Mouse (Mus musculus) kidney, postnatal 0 days (tissue): ENCODE results near the gene Alox8. TPM values are rescaled to one million over a fixed set of nuclear protein-coding genes. Genes with fewer than 3 reads are reported as not detected.

Experiments
- ATAC-seq: fragments of 200-750 bp; cut with Nextera tagmentation; replicated peaks from 2 replicates; pipeline ENCODE4 v1.8.0; 2017; ENCODE audit warnings: low read depth, moderate number of reproducible peaks, moderate TSS enrichment, moderate library complexity; ENCODE audit not compliant: low FRiP score
- DNase-seq: peaks from one replicate; pipeline ENCODE4 v3.0.0-alpha.2; 2016; ENCODE audit warnings: low spot score
- H3K27ac ChIP-seq: fragments of 300-500 bp; sonication (generic); 2 replicates; pipeline ENCODE4 v1.5.1; 2014; ENCODE audit warnings: mild to moderate bottlenecking
- H3K27me3 ChIP-seq: fragments of 300-500 bp; sonication (generic); 2 replicates; pipeline ENCODE4 v1.6.1; 2014; ENCODE audit warnings: low read length, mixed read lengths; ENCODE audit not compliant: insufficient read depth
- H3K36me3 ChIP-seq: fragments of 300-500 bp; sonication (generic); 2 replicates; pipeline ENCODE4 v1.6.1; 2014; ENCODE audit warnings: low read length, mixed read lengths; ENCODE audit not compliant: insufficient read depth
- H3K4me1 ChIP-seq: fragments of 300-500 bp; sonication (generic); replicated peaks from 2 replicates; pipeline ENCODE4 v1.6.1; 2014; ENCODE audit warnings: antibody characterized with exemption, low read length, mixed read lengths; ENCODE audit not compliant: insufficient read depth
- H3K4me2 ChIP-seq: fragments of 300-500 bp; sonication (generic); 2 replicates; pipeline ENCODE4 v1.6.1; 2014; ENCODE audit warnings: mild to moderate bottlenecking, low read length, moderate library complexity, mixed read lengths
- H3K4me3 ChIP-seq: fragments of 300-500 bp; sonication (generic); replicated peaks from 2 replicates; pipeline ENCODE4 v1.5.1; 2014; ENCODE audit warnings: low read depth, low read length
- H3K9ac ChIP-seq: fragments of 300-500 bp; sonication (generic); 2 replicates; pipeline ENCODE4 v1.6.1; 2014; ENCODE audit warnings: low read depth, low read length
- H3K9me3 ChIP-seq: fragments of 300-500 bp; sonication (generic); replicated peaks from 2 replicates; pipeline ENCODE4 v1.6.1; 2016; ENCODE audit warnings: low read length, inconsistent platforms, mixed read lengths
- CTCF ChIP-seq: IDR thresholded peaks from 2 replicates; pipeline ENCODE4 v1.5.1; 2016; ENCODE audit warnings: antibody characterized with exemption, low read depth, mild to moderate bottlenecking, moderate library complexity
- WGBS: fragments of 180-500 bp; shearing (Covaris S2); extraction: QIAGEN DNeasy Blood & Tissue Kit; methylation state at CpG from one replicate; pipeline ENCODE4 v1.1.7; 2014; 5-methylcytosine and 5-hydroxymethylcytosine counted together
- polyA plus RNA-seq: library from polyadenylated mRNA; unstranded; fragments of >200 nt; fragmentation: Nextera tagmentation; extraction: Ambion mirVana; gene quantifications from 2 replicates; pipeline ENCODE4 v1.2.1, GENCODE M21; 2015

The Alox8 gene
- polyA plus RNA-seq, 1 experiment from 2014 or later: 0.61 TPM

DNA sequence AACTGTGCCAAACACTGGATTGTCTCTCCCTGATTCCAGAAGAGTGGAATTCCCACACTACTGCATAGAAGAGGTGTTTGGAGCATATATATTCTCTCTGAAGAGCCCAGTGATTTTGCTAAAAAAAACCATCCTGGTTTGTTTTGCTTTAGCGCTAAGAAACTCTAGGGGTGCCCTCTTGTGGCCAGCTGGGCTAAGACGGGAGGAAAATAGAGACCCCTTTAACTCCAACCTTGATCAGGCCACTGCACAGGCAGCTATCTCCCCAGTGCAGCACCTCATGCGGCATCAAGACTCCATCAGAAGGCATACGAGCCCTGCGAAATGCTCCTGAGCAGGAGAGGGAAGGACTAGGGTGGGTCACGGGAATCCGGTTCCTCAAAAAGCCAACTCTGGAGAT lies 47.2 kb downstream of the Alox8 start:
- ATAC-seq: no peak

GRCm38 (mm10) chr11:69149728-69150127 lies 47.9 kb downstream of the Alox8 start:
- Histone ChIP-seq H3K4me1 (no peaks in the 10 kb centered on the region), H3K4me2 (no peak overlapping the region), H3K9me3 (no peaks in the 10 kb centered on the region), H3K9ac (no peak overlapping the region), H3K27me3 (no peaks in the 10 kb centered on the region), H3K36me3 (no peaks in the 10 kb centered on the region), H3K4me3 (no peak overlapping the region), H3K27ac (no peak overlapping the region)
- ATAC-seq (no peak), DNase-seq (no peak)
- no peak for TF ChIP-seq CTCF
- 67% methylated on average over 6 of the region's 6 CpGs for WGBS

More for the DNA sequence above, 47.2 kb downstream of the Alox8 start:
- TF ChIP-seq CTCF: peak; percentile 79
- Histone ChIP-seq H3K36me3 (no peaks in the 10 kb centered on the region), H3K4me2 (peak overlapping the region; percentile 37), H3K4me3 (no peak overlapping the region), H3K9me3 (no peaks in the 10 kb centered on the region), H3K4me1 (no peaks in the 10 kb centered on the region), H3K27ac (no peak overlapping the region), H3K9ac (no peak overlapping the region), H3K27me3 (no peaks in the 10 kb centered on the region)
- WGBS: 3% methylated on average over 7 of the region's 7 CpGs
- DNase-seq: peak; percentile 88

GRCm38 (mm10) chr11:69148451-69148960 lies 49.1 kb downstream of the Alox8 start:
- no peaks in the 10 kb centered on the region for H3K9me3 ChIP-seq
- H3K4me2 ChIP-seq: no peak overlapping the region
- WGBS: 87% methylated on average over 5 of the region's 5 CpGs
- DNase-seq (no peak), ATAC-seq (no peak)
- H3K4me3 ChIP-seq: no peak overlapping the region
- no peak overlapping the region for H3K27ac ChIP-seq
- no peaks in the 10 kb centered on the region for H3K36me3 ChIP-seq
- H3K9ac ChIP-seq: no peak overlapping the region
- no peaks in the 10 kb centered on the region for H3K27me3 ChIP-seq
- TF ChIP-seq CTCF: no peak
- no peaks in the 10 kb centered on the region for H3K4me1 ChIP-seq

- no peak for TF ChIP-seq CTCF
- DNase-seq: no peak
- no peak overlapping the region for H3K4me3 ChIP-seq
- no peak overlapping the region for H3K9ac ChIP-seq
- no peak overlapping the region for H3K27ac ChIP-seq
- no peaks in the 10 kb centered on the region for H3K4me1 ChIP-seq
- no peaks in the 10 kb centered on the region for H3K36me3 ChIP-seq
- no peak for ATAC-seq
- no peaks in the 10 kb centered on the region for H3K9me3 ChIP-seq
- H3K27me3 ChIP-seq: no peaks in the 10 kb centered on the region
- H3K4me2 ChIP-seq: no peak overlapping the region
- WGBS: 65% methylated on average over 7 of the region's 7 CpGs
Measured at GRCm38 (mm10) chr11:69147546-69147945, 50.1 kb downstream of the Alox8 start.

DNA sequence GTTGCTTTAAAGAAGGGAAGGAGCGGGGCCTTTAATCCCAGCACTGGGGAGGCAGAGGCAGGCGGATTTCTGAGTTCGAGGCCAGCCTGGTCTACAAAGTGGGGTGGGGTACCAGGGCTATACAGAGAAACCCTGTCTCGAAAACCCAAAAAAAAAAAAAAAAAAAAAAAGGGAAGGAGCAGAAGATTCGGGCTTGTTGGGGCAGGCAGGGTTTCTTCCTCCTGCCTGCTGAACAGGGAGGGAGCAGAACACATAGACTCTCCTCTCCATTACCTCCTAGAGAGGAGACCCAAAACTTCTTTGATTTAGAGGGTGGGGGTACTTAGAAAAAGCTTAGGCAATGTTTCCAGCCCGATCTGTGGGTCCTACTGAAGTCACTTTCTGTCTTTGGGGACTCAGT lies 62.3 kb downstream of the Alox8 start:
- no peaks in the 10 kb centered on the region for H3K36me3 ChIP-seq
- H3K4me3 ChIP-seq: no peak overlapping the region
- H3K9ac ChIP-seq: no peak overlapping the region
- no peaks in the 10 kb centered on the region for H3K4me1 ChIP-seq
- TF ChIP-seq CTCF: no peak
- H3K27ac ChIP-seq: no peak overlapping the region
- H3K27me3 ChIP-seq: no peaks in the 10 kb centered on the region
- DNase-seq (no peak), ATAC-seq (no peak)
- no peaks in the 10 kb centered on the region for H3K9me3 ChIP-seq
- WGBS: 96% methylated on average over 6 of the region's 6 CpGs
- no peak overlapping the region for H3K4me2 ChIP-seq

- peak overlapping the region; percentile 65 for H3K4me2 ChIP-seq
- H3K27me3 ChIP-seq: no peaks in the 10 kb centered on the region
- H3K9me3 ChIP-seq: no peaks in the 10 kb centered on the region
- H3K4me3 ChIP-seq: peak overlapping the region; percentile 35
- DNase-seq: no peak
- no peak; the same call in 1 of the 2 replicates for ATAC-seq
- no peak for TF ChIP-seq CTCF
- H3K9ac ChIP-seq: peak overlapping the region; percentile 55
- no peaks in the 10 kb centered on the region for H3K36me3 ChIP-seq
- no peaks in the 10 kb centered on the region for H3K4me1 ChIP-seq
- 32% methylated on average over 8 of the region's 8 CpGs for WGBS
- H3K27ac ChIP-seq: no peak overlapping the region
Measured at GRCm38 (mm10) chr11:69134622-69134968, 63.0 kb downstream of the Alox8 start.

Other genes with a start within 250 kb of the Alox8 start
- 8.9 and 11.3 TPM in 2 replicates for gene Arhgef15, start 240.4 kb downstream of the Alox8 start, polyA plus RNA-seq
- gene Slc25a35, start 229.7 kb downstream of the Alox8 start, polyA plus RNA-seq: 11.1 and 11.5 TPM in 2 replicates
- 55.6 and 58.3 TPM in 2 replicates for gene Rangrf, start 222.7 kb downstream of the Alox8 start, polyA plus RNA-seq
- gene Pfas, start 189.4 kb downstream of the Alox8 start, polyA plus RNA-seq: 20.9 and 23.3 TPM in 2 replicates
- gene Ctc1, start 181.9 kb downstream of the Alox8 start, polyA plus RNA-seq: 27.6 and 27.7 TPM in 2 replicates
- gene Aurkb, start 152.2 kb downstream of the Alox8 start, polyA plus RNA-seq: 49.3 and 61.1 TPM in 2 replicates
- gene Borcs6, start 138.1 kb downstream of the Alox8 start, polyA plus RNA-seq: 11.9 and 13.3 TPM in 2 replicates
- gene Tmem107, start 127.0 kb downstream of the Alox8 start, polyA plus RNA-seq: 60.8 and 61.3 TPM in 2 replicates
- 66.7 and 67.7 TPM in 2 replicates for gene Vamp2, start 109.4 kb downstream of the Alox8 start, polyA plus RNA-seq
- 7.4 and 9.9 TPM in 2 replicates for gene Per1, start 102.6 kb downstream of the Alox8 start, polyA plus RNA-seq
- 0.42 and 0.50 TPM in 2 replicates for gene Hes7, start 77.4 kb downstream of the Alox8 start, polyA plus RNA-seq
- 0.25 and 0.31 TPM in 2 replicates for gene 9130213A22Rik, start 75.3 kb downstream of the Alox8 start, polyA plus RNA-seq
- gene Aloxe3, start 71.9 kb downstream of the Alox8 start, polyA plus RNA-seq: 0.54 and 0.69 TPM in 2 replicates
- 0.27 and 0.36 TPM in 2 replicates for gene Alox12b, start 40.9 kb downstream of the Alox8 start, polyA plus RNA-seq
- gene Gucy2e, start 39.2 kb upstream of the Alox8 start, polyA plus RNA-seq: 0.13 and 0.24 TPM in 2 replicates
- 12.6 and 14.5 TPM in 2 replicates for gene Cntrob, start 125.9 kb upstream of the Alox8 start, polyA plus RNA-seq
- 171 and 173 TPM in 2 replicates for gene Trappc1, start 126.1 kb upstream of the Alox8 start, polyA plus RNA-seq
- 2.5 and 2.8 TPM in 2 replicates for gene Kcnab3, start 128.4 kb upstream of the Alox8 start, polyA plus RNA-seq
- 15.6 and 18.3 TPM in 2 replicates for gene Rnf227, start 142.6 kb upstream of the Alox8 start, polyA plus RNA-seq
- gene Chd3, start 171.6 kb upstream of the Alox8 start, polyA plus RNA-seq: 38.0 and 42.3 TPM in 2 replicates
- gene Naa38, start 197.6 kb upstream of the Alox8 start, polyA plus RNA-seq: 183 and 198 TPM in 2 replicates
- gene Cyb5d1, start 197.8 kb upstream of the Alox8 start, polyA plus RNA-seq: 16.6 and 19.8 TPM in 2 replicates
- gene Tmem88, start 200.4 kb upstream of the Alox8 start, polyA plus RNA-seq: 55.5 and 61.3 TPM in 2 replicates
- 23.2 and 26.8 TPM in 2 replicates for gene Kdm6b, start 215.8 kb upstream of the Alox8 start, polyA plus RNA-seq